9 mouse cellular contexts compared by ENCODE assay signal in the genomic region with DNA sequence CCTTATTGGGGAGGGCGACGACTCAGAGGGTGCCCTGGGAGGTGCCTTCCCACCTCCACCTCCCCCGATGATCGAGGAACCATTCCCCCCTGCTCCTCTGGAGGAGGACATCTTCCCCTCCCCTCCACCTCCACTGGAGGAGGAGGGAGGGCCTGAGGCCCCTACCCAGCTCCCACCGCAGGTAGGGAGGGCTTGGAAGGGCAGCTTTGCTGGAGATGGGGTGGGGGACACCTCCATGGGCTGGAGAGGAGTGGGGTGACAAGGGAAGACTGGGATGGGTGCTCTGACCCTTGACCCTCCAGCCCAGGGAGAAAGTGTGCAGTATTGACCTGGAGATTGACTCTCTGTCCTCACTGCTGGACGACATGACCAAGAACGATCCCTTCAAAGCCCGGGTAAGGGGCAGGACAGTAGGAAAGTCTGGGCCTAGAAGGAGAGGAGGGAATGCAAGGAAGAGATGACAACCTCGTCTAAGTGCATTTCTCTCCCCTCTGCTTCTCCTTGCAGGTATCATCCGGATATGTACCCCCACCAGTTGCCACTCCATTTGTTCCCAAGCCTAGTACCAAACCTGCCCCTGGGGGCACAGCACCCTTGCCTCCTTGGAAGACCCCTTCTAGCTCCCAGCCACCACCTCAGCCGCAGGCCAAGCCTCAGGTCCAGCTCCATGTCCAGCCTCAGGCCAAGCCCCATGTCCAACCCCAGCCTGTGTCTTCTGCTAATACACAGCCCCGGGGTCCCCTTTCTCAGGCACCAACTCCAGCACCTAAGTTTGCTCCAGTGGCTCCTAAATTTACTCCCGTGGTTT. TPM values are rescaled to one million over a fixed set of nuclear protein-coding genes. Genes with fewer than 3 reads are reported as not detected.
DNase-seq lines count a peak whose midpoint lies in the region; ATAC-seq and TF ChIP-seq lines count a peak whose summit lies in the region.
"Had no signal": no experiment of that assay in that cellular context is flagged by ENCODE, and none has a peak within 500 bp of the region (broad histone marks: within the 10 kb centered on the region; RNA-seq: fewer than 3 reads in every experiment).

No protein-coding gene starts in this region.

- no peak for TF ChIP-seq POLR2A in heart, adult 2 months (IDR thresholded peaks at IDR 0.05; ENCODE audit: insufficient read depth, low read depth, low read length)
- TF ChIP-seq POLR2A in bone marrow, adult 2 months (IDR thresholded peaks at IDR 0.05; ENCODE audit: borderline replicate concordance, control insufficient read depth, low read depth, low read length), result 0 out of 2 replicates have a peak, but pooled peaks have one; percentile 18

- H3K27me3 ChIP-seq in heart, adult 2 months (ENCODE audit: control insufficient read depth, insufficient read depth, low read length), result no peaks in the 10 kb centered on the region
- no peaks in the 10 kb centered on the region for H3K27me3 ChIP-seq in midbrain, embryonic 11.5 days (ENCODE audit: control insufficient read depth, insufficient read depth, low read length)

- peak overlapping the region; percentile 99 for H3K27ac ChIP-seq in heart, adult 2 months
- H3K27ac ChIP-seq in bone marrow, adult 2 months (ENCODE audit: control insufficient read depth, insufficient read depth, low read depth, low read length, poor library complexity), result peak overlapping the region; percentile 93
- no peak overlapping the region; the same call in 1 of the 2 replicates for H3K27ac ChIP-seq in midbrain, embryonic 11.5 days (ENCODE audit: low read depth, low read length)

- H3K36me3 ChIP-seq in heart, adult 2 months (ENCODE audit: control insufficient read depth, insufficient read depth, low read length), result peaks cover 26% of the 10 kb centered on the region
- H3K36me3 ChIP-seq in midbrain, embryonic 11.5 days (ENCODE audit: control insufficient read depth, insufficient read depth, low read length), result peaks cover 3% of the 10 kb centered on the region

- WGBS in heart, adult 2 months, result 19% methylated on average over 13 of the region's 13 CpGs
- WGBS in bone marrow, adult 2 months, result 19% methylated on average over 13 of the region's 13 CpGs
- WGBS in midbrain, embryonic 11.5 days, result 41% methylated on average over 13 of the region's 13 CpGs

- no peak for ATAC-seq in midbrain, embryonic 11.5 days (ENCODE audit: low FRiP score)
- ATAC-seq in CD4-positive, CD25-positive, alpha-beta regulatory T cell, adult 4 months, result no peak

- peaks cover 21% of the 10 kb centered on the region for H3K4me1 ChIP-seq in heart, adult 2 months (ENCODE audit: control insufficient read depth, insufficient read depth, low read length)
- peaks cover 1% of the 10 kb centered on the region; the same call in 1 of the 2 replicates for H3K4me1 ChIP-seq in bone marrow, adult 2 months (ENCODE audit: control insufficient read depth, insufficient read depth, low read length)
- H3K4me1 ChIP-seq in midbrain, embryonic 11.5 days (ENCODE audit: control insufficient read depth, insufficient read depth, low read length), result peaks cover 6% of the 10 kb centered on the region

- no peaks in the 10 kb centered on the region for H3K9me3 ChIP-seq in midbrain, embryonic 11.5 days (ENCODE audit: control insufficient read depth, low read length)

- H3K4me3 ChIP-seq in heart, adult 2 months, result peak overlapping the region; percentile 78
- peak overlapping the region; percentile 88 for H3K4me3 ChIP-seq in bone marrow, adult 2 months (replicated peaks; ENCODE audit: control insufficient read depth, low read depth, low read length)
- H3K4me3 ChIP-seq in midbrain, embryonic 11.5 days (ENCODE audit: low read depth, low read length), result peak overlapping the region; percentile 80

- no peak for TF ChIP-seq CTCF in heart, adult 2 months (IDR thresholded peaks at IDR 0.05)
- TF ChIP-seq CTCF in bone marrow, adult 2 months (IDR thresholded peaks at IDR 0.05; ENCODE audit: control insufficient read depth, insufficient read depth, low read length), result no peak

- no peak for TF ChIP-seq EP300 in heart, adult 2 months (IDR thresholded peaks at IDR 0.05; ENCODE audit: insufficient read depth, low read depth, low read length)

- peak overlapping the region; percentile 80 for H3K4me2 ChIP-seq in midbrain, embryonic 11.5 days

- intact Hi-C loops in heart, adult 2 months (cut with DNase I), result loop anchor here (5.0 kb wide), 2 partner anchors 81 to 191 kb away; a partner anchor contains a TSS

- peak in 1 of 2 experiments; percentile 41 for DNase-seq in heart, adult 2 months
- DNase-seq in heart, adult 8-10 months (ENCODE audit: low spot score), result no peak
- DNase-seq in heart, postnatal 4 days, result peak; percentile 13
- DNase-seq in midbrain, embryonic 11.5 days (ENCODE audit: low spot score, missing footprints), result peak; percentile 69
- no peak for DNase-seq in kidney, adult 8-10 months
- no peak for DNase-seq in spleen, adult 12 weeks (ENCODE audit: low spot score)

- no peaks in the 10 kb centered on the region for H3K79me2 ChIP-seq in heart, adult 2 months (replicated peaks; ENCODE audit: control insufficient read depth, insufficient read depth, low read length)

- H3K9ac ChIP-seq in heart, adult 2 months (ENCODE audit: low read depth, low read length), result peak overlapping the region; percentile 98
- H3K9ac ChIP-seq in midbrain, embryonic 11.5 days (ENCODE audit: low read length), result peak overlapping the region; percentile 89

RNA-seq across cellular contexts. Expression of a gene that starts 1.7 kb away (rescaled TPM):
- total RNA-seq in heart, adult 2 months (2021), result 10 to 100 TPM; 45.8 to 60.2 TPM
- 77.7 and 110 TPM in 2 replicates for polyA plus RNA-seq in heart, adult 2 months (2012; rRNA removed)
- 10 to 100 TPM; 39.3 to 47.4 (median 44.6) TPM for total RNA-seq in heart, adult 8-10 months (2022)
- polyA plus RNA-seq in bone marrow, adult 2 months (2011; ENCODE audit: insufficient read depth, insufficient read length, low replicate concordance, missing spikeins), result 90.3 and 169 TPM in 2 replicates
- 100 to 1,000 TPM; 161 to 166 TPM for total RNA-seq in heart, postnatal 4 days (2021)
- polyA plus RNA-seq in midbrain, embryonic 11.5 days (2014; fragmentation: Nextera tagmentation; extraction: Ambion mirVana), result 53.2 and 60.2 TPM in 2 replicates
- polyA plus RNA-seq in CD4-positive, CD25-positive, alpha-beta regulatory T cell, adult 4 months (2017; shearing (Covaris generic)), result 10 to 100 TPM; 37.2 to 50.6 TPM

RNA-seq across cellular contexts. Expression of a gene that starts 21.9 kb away (rescaled TPM):
- total RNA-seq in heart, adult 2 months (2021), result under 1 TPM; 0.14 to 0.16 TPM
- 0.50 and 0.94 TPM in 2 replicates for polyA plus RNA-seq in heart, adult 2 months (2012; rRNA removed)
- total RNA-seq in heart, adult 8-10 months (2022), result under 1 TPM; 0.19 to 0.37 (median 0.27) TPM
- polyA plus RNA-seq in bone marrow, adult 2 months (2011; ENCODE audit: insufficient read depth, insufficient read length, low replicate concordance, missing spikeins), result not detected in 2 replicates
- under 1 TPM; 0.52 to 0.70 TPM for total RNA-seq in heart, postnatal 4 days (2021)
- 0.30 and 0.66 TPM in 2 replicates for polyA plus RNA-seq in midbrain, embryonic 11.5 days (2014; fragmentation: Nextera tagmentation; extraction: Ambion mirVana)
- polyA plus RNA-seq in CD4-positive, CD25-positive, alpha-beta regulatory T cell, adult 4 months (2017; shearing (Covaris generic)), result 1 to 10 TPM in 1 of 2 experiments, under 1 TPM in 1; 0.98 to 1.2 TPM

RNA-seq across cellular contexts. Expression of a gene that starts 26.7 kb away (rescaled TPM):
- total RNA-seq in heart, adult 2 months (2021), result under 1 TPM; 0.60 to 0.61 TPM
- 0.82 and 0.88 TPM in 2 replicates for polyA plus RNA-seq in heart, adult 2 months (2012; rRNA removed)
- total RNA-seq in heart, adult 8-10 months (2022), result under 1 TPM; 0.44 to 0.82 (median 0.51) TPM
- polyA plus RNA-seq in bone marrow, adult 2 months (2011; ENCODE audit: insufficient read depth, insufficient read length, low replicate concordance, missing spikeins), result 0.85 TPM in 1 of 2 replicates, not detected in the other
- 1 to 10 TPM; 1.6 to 1.7 TPM for total RNA-seq in heart, postnatal 4 days (2021)
- polyA plus RNA-seq in midbrain, embryonic 11.5 days (2014; fragmentation: Nextera tagmentation; extraction: Ambion mirVana), result 3.0 TPM in 2 replicates
- polyA plus RNA-seq in CD4-positive, CD25-positive, alpha-beta regulatory T cell, adult 4 months (2017; shearing (Covaris generic)), result not detected
- total RNA-seq: hematopoietic stem cell, adult 5-6 weeks had no signal

RNA-seq across cellular contexts. Expression of a gene that starts 48.9 kb away (rescaled TPM):
- total RNA-seq in heart, adult 2 months (2021), result not detected
- polyA plus RNA-seq in heart, adult 2 months (2012; rRNA removed), result 0.20 and 0.29 TPM in 2 replicates
- total RNA-seq in heart, adult 8-10 months (2022), result not detected
- polyA plus RNA-seq in bone marrow, adult 2 months (2011; ENCODE audit: insufficient read depth, insufficient read length, low replicate concordance, missing spikeins), result not detected in 2 replicates
- under 1 TPM in 1 of 2 experiments, not detected in 1; 0.41 TPM for total RNA-seq in heart, postnatal 4 days (2021)
- polyA plus RNA-seq in midbrain, embryonic 11.5 days (2014; fragmentation: Nextera tagmentation; extraction: Ambion mirVana), result not detected in 2 replicates
- polyA plus RNA-seq in CD4-positive, CD25-positive, alpha-beta regulatory T cell, adult 4 months (2017; shearing (Covaris generic)), result not detected
- total RNA-seq: hematopoietic stem cell, adult 5-6 weeks had no signal

RNA-seq across cellular contexts. Expression of a gene that starts 54.1 kb away (rescaled TPM):
- under 1 TPM in 1 of 2 experiments, not detected in 1; 0.27 TPM for total RNA-seq in heart, adult 2 months (2021)
- not detected in 2 replicates for polyA plus RNA-seq in heart, adult 2 months (2012; rRNA removed)
- under 1 TPM in 1 of 4 experiments, not detected in 3; 0.25 TPM for total RNA-seq in heart, adult 8-10 months (2022)
- not detected in 2 replicates for polyA plus RNA-seq in bone marrow, adult 2 months (2011; ENCODE audit: insufficient read depth, insufficient read length, low replicate concordance, missing spikeins)
- total RNA-seq in heart, postnatal 4 days (2021), result under 1 TPM; 0.24 to 0.25 TPM
- polyA plus RNA-seq in midbrain, embryonic 11.5 days (2014; fragmentation: Nextera tagmentation; extraction: Ambion mirVana), result not detected in 2 replicates
- polyA plus RNA-seq in CD4-positive, CD25-positive, alpha-beta regulatory T cell, adult 4 months (2017; shearing (Covaris generic)), result not detected
- total RNA-seq: hematopoietic stem cell, adult 5-6 weeks had no signal

Comparison
In these comparisons a context has a peak if more than half of its experiments do, and no peak if none do; other contexts are left out.
1. DNase-seq: peak in heart, postnatal 4 days (single experiment) and midbrain, embryonic 11.5 days (single experiment); none in heart, adult 8-10 months (single experiment), kidney, adult 8-10 months (0 of 2) and spleen, adult 12 weeks (single experiment).
2. Peak in every context shown above with its lines, with median percentiles within 50 percentile points of each other: H3K4me3 ChIP-seq.